Mouse (Mus musculus) ovary, adult 18-20 months (tissue): ENCODE results near the gene Cyth1.

Experiments used
- DNase-seq: peaks from one replicate; pipeline ENCODE4 v3.0.0; 2022; ENCODE audit warnings: low spot score, mixed read lengths

Cyth1 gene

DNA sequence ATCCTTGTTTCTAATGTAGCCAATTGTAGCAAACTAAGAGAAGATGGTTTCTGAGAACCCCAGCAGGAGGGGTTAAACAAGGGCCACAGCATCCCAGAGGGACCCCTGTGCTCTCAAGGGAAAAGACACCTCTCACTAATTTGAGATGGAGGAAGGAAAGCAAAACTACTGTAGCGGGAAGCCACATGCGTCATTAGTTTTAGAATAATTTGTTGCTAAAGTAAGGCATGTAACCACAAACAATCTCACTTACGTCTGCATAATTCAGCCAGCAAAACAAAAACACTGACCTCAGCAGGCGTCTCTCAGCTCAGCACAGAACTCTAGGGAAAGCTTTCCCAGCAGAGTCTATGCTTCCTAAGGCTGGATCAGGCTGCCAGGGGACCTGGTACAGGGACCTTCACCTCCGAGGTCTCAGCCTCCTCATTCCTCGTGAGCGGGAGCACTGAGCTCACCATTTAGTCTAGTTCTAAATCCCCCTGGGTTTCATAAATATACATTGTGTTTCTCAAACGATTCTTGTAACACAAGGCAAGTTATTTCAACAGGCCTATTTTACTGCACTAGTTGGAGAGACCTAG is 91.8 kb downstream of the Cyth1 start:
- no peak for DNase-seq

DNA sequence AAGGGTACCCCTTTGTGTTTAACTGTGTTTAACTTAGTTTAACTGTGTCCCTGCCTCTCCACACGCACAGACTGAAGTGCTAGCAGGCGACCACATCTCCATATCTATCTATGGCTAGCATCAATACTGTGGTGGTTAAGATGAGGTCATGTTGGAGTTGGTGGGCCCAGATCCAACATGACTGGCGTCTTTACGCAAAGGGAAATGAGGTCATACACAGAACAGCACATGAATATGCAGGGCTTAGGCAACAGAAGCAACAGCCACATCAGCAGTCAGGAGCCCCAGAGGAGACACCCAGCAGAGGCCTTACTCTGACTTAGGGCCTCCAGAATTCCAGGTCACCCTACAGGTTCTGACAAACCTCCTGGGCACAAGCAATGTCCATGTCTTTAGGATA is 95.4 kb downstream of the Cyth1 start:
- no peak for DNase-seq

DNA sequence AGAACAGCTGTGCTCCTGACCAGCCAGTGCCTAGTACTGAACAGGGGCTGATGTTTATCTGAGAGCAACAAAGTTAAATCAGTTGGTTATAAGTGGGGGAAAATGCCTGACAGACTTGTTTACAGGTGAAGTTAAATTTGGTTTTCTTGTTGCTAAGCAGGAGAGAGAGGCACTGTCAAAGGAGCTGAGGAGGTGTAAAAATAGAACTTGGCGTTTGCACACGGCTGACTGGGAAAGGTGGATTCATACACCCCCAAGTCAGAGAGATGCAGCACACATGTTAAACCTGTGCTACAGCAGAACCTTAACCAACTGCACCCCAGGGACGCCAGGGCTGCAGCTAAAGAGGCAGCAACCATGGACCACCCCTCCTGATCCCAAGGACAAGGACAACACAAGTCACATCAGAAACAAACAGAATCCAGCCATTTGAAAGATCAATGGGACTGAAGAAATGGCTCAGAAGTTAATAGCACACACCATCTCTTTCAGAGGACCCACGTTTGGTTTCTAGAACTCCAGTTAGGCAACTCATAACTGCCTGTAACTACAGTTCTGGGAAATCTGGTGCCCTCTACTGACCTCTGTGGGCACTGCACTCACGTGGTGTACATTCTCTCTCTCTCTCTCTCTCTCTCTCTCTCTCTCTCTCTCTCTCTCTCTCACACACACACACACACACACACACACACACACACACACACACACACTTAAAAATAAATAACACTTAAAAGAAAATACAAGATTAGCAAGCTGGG is 96.8 kb downstream of the Cyth1 start:
- DNase-seq: no peak

DNA sequence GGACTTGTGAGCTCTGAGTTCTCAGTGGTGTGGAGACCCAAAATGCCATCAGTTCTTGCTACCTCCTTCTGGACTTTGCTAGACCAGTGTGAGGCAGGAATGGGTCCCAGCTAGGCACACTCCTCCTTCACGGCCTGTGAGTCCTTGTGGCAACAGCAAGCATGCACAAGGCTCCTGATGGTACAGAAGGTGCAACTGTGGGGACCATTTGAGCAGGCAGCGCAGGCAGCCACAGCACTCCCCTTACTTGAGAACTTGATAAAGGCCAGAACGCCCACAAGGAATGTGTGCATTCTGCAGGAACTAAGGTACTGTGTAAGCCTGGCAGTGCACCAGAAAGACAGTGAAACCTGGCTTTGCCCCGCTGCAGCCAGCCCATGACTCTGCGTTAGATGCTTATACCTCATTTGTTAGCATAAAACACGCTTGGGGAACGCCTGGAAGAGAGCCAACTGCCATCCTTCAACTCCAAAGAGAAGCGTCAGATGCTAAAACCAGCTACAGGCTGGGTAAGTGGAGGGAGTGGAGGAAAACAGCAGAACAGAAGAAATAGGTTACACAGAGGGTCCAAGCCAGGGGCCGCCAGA is 98.2 kb downstream of the Cyth1 start:
- DNase-seq: no peak

DNA sequence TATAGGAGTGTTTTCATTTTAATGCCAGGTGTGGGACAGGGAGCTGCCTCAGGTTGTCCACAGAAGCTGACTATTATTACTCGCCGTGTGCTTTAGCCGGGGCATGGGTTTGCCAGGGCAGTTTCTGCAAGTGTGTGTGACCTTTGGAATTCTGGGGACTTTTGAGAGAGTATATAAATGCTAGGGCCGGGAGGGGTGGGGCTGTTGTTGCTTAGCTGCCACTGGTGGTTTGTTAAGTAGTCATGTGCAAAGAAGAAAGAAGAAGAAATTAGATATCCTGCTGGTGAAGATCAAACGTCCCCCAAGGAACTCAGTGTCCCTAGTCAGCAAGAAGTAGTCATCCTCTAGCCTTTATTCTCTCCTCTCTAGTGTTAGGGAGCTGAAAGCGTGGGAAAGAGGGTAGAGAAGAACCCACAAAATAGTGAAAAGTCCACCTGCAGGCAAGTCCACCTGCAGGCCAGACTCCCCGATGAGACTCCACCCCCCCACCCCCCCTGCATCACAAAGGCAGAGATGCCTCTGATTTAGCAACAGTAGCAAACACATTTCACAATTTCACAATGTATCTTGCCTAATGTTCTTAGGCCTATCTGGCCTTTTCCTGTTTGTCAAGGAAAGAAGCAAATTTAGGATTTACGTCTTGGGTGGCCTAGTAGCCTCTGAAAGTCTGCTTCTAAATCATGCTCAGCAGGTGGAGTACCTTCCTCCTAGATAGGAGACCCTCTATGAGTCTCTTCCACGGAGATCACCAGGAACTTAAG is 100.3 kb downstream of the Cyth1 start:
- no peak for DNase-seq

DNA sequence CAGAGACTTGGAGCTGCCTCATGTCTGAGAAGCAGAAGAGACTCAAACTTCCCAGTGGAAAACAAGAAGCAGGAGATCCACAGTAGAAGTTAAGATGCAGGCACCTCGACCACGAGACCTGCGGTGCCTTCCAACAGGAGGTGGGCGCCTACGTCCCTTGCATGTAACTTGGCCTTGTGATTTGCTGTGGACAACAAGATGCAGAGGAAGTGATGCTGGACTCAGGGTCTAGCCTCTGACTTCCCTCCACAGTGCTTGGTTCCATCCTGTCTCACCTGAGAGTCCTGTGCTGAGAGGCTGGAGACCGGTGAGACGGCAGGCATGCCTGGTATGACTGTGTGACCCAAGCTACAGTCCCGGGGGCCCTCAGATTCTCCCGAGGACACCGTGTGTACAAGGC is 101.9 kb downstream of the Cyth1 start:
- no peak for DNase-seq

DNA sequence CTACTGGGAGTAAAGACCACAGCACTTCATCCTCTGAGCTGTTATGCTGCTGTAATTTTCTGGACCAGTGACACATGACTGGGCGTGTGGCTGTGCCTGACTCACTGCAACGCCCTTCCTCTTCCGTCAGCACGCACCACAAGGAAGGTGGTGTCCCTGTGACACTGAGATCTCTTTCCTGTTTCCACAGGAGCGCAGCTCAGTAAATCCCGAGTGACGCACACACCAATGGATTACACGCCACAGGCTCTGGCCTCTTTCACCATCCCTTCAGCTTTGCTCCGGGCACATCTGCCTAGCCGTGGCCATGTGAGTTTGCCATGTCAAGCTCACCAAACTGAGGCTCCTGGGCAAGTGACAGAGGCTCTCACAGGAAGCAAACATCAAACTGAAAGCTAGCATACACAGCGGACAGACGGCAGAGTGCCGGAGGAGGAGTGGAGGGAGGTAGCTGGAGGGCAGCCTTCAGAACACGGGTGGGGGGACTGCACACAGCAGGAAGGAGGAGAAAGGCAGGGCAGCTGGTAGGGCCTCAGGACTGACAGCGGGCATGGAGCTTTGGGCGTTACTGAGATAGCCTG is 102.5 kb downstream of the Cyth1 start:
- no peak for DNase-seq

DNA sequence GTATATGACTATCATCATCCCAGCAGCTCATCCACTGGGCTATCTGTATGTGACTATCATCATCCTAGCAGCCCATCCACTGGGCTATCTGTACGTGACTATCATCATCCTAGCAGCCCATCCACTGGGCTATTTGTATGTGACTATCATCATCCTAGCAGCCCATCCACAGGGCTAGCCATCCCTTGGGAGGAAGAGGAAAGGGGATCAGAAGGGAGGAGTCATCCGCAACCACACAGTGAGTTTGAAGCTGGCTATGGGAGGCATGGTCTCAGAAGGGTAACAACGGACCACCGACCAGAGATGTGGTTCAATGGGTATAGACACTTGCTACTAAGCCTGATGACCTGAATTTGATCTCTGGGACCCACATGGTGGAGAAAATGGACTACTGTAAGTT is 103.3 kb downstream of the Cyth1 start:
- no peak for DNase-seq

DNA sequence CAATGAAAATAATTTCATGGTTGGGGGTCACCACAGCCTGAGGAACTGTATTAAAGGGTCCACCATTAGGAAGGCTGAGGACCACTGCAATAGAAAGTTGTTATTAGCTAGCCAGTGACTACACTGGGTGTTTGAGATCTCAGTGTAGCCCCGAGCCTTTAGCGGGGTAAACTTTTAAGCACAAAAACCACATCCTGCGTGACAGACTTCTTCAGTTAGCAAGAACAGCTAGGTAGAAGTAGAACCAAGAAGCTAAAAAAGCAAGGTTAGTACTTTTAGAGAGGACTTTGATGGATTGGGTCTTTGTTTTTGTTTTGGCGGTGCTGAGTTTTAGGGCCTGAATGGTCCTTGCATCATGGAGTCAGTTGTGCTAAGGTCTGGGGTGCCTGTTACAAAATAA is 104.7 kb downstream of the Cyth1 start:
- no peak for DNase-seq

DNA sequence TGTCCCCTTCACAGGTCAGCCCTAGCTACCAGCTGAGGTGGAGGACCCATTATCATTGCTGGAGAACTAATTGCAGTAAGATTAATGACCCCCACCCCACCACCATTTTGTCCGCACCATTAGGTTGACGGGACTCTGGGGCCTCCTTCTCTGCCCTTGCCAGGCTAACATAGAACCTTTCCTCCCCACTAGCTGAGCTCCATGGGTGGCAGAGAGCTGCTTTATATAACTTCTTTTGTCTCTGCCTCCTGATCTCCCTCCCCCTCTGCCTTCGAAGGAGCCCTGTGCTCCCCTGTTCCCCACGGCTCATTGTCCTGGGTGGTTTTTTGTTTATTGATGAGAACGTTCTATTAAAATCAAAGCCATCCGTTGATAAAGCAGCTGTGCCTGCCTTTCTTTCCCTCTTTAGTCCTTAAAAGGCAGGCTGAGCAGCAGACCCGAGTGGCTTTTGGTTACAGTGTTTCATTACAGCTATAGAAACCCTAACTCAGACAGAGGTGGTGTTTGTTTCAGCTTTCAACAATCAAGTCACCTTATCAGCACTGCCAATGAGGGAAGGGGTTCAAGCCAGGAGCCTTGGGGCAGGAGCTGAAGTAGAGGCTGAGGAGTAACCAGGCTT is 105.7 kb downstream of the Cyth1 start:
- DNase-seq: no peak

DNA sequence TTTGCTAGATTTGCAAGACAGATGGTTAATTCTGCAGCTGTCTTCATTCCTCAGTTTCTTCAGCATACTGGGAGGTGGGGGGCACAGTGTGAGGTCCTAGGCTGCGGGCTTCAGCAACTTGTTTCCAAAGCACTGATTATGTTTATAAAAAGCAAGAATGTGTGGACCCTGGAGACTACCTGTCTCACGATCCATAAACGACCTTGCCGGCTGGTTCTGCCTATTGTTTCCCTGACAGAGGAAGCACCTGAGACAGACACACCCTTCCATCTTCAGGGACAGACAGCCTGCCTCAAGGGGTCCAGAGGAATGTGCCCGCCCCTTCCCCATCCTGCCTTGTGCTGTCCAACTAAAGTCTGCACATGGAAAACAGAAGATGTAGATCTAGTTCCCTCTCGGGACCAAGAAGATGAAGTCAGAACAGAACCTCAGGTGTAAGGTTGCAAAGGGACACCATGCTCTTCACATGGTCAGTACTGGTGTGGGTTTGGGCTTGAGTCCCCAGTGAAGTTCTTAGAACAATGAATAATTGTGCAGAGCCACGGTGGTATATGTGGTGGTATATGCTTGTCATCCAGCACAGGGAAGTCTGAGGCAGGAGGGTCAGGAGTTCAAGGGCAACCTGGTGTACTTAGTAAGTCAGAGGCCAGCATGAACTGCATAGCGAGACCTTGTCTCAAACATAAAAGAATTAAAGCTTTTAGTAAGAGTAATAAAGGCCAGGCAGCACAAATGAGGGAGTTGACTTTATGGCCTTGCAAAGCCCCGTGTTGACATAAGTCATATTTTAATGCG is 107.4 kb downstream of the Cyth1 start:
- DNase-seq: no peak

DNA sequence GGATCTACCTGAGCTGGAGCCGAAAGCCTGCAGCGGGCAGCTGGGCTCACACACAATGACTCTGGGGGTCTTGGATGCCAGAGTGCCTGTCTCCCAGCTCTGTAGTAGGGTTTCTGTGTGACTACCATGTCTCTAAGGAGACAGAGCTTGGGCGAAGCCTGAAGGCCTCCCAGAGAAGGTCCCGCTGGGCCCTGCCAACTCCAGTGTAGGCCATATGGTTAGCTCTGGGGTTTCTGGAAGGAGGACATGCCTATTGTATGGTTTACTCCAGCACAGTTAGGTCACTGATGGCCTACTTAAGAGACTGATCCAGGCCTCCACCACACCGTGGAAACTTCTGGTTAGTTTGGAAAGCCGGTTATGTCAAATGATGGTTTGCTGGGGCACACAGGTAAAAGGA is 110.0 kb downstream of the Cyth1 start:
- no peak for DNase-seq

DNA sequence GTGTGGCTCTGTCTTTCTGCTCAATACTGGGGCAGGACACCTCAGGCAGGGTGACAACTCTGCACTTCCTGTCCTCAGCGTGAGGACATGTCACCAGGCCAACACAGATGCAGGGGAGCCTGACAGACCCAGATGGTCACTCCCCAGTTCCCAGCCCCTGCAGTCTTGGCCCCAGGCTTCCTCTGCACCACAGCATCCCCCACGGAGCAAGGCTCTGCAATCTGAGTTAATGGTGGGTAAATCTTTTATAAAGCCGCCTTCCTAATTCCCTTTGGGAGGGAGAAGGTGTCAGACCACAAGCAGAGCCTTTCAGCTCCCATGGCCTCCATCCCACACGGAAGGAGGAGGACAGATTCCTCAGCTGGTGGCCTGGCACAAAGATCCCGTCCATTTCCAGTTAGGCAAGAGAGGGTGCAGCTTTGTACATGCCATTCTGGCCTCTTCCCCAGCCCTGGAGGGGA is 112.2 kb downstream of the Cyth1 start:
- no peak for DNase-seq

DNA sequence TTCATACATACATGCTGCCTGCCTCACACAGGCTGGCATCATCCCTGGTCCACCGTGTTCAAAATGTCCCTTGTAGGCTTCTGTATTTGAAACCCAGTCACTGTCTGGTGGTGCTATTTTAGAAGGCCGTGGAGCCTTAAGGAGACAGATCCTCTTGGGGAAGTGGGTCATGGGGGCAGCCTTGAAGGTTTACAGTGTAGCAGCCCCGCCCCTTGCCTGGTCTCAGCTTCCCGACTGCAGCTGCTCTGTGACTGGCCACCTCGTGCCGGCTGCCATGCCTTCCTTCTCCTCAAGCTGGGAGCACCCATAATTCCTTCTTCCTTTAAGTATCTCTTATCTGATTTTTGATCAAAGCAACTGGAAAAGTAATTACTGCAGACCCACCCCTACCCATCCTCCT is 113.1 kb downstream of the Cyth1 start:
- no peak for DNase-seq

DNA sequence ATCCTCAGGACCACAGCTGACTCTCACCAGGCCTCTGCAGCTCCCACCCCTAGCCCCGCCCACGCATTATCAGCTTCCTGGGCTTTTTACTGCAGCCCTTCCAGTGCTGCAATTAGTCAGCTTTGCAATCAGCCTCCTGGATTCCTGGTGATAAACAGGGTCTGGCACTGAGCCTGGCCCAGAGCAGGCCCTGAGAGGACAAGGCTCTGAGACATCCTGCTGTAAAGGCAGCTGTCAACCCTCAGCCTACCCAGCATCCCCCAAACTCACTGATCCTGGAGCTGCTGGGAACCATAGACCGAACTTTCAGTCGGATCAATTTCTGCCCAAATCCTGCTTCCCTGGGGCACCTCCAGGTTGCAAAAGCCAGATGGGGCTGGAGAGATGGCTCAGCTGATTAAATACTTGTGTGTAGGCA is 114.6 kb downstream of the Cyth1 start:
- peak; percentile 8 for DNase-seq

DNA sequence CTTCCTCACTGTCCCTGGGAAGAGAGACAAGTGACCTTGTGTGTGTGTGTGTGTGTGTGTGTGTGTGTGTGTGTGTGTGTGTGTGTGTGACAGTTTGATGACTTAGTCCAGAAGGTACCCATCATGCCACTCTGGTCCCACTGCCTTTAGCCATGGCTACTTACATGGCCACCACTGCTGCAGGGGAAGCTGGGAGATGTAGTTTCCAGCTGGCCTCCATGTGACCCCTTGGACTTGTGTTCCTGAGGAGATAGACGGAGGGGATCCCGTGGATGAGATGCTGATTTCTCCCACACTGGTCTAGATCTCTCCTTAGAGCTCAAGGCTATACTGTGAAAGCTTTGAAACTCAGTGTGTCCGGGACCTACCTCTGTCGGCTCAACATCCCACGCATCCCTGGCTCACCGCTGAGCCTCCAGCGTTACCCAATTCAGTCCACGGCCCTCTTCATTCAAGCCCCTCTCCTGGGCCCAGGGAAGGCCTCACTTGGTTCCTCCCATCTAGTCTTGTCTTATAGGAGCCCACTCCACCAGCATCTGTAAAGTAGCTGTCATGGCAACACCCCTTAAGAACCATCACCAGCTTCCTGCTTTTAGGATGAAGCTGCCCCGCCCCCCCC is 115.2 kb downstream of the Cyth1 start:
- DNase-seq: no peak

DNA sequence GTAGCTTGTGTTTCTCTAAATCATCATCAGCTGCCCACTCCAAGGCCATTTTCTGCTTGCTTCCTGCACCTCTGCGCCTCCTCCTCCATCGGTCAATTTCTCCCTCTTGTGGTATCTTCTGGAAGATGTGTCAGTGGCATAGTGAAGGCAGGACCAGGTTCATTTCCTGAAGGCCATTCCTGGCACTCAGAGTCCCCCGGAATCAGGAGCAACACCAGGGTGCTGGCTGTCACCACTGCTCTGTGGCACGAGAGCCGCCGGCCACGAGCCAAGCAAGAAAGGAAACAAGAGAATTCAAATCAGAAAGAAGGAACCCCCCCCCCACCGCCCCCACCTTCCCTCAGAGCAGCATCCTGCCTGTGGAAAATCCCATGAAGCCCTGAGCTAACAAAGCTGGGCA is 116.3 kb downstream of the Cyth1 start:
- DNase-seq: no peak

DNA sequence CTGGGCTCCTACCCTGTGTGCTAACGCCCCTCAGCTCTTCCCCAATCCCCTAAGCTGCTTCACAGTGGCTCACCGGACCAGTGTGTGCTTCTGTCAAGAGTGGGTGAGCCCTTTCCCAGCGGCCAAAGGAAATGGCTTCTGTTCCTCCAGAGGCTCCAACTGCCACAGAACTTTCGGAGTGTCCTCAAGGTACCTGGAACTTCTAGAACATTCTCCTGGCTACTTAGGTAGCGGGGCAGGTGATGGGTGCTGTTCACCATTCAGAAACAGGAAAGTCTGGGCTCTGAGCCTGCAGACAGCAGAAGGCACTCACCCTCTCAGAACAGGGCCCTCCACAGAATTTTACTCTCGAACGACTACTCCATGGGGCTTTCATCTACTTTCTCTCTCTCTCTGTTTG is 117.9 kb downstream of the Cyth1 start, which contains the start of gene Dnah17:
Gene Dnah17 (minus strand): TSS at position 101 of the 400 bp plus-strand sequence.
- DNase-seq: no peak

DNA sequence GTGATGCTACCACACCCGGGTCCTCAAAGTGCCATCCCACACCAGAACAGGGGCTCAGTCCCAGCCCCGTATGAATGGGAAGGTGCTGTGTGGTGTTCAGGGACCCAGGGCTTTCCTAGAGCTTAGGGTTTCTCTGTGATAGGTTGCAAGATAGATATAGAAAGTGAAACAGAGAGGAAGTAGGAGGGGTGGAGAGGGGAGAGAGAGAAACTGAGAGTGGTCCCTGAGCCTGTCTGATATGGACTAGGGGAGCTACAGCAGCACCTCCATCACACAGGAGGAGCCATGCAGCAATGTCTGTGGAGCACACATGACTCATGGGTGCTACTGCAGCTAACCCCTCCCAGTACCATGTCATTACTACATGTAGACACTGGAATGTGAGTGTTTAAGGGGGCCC is 118.6 kb downstream of the Cyth1 start:
- DNase-seq: no peak

DNA sequence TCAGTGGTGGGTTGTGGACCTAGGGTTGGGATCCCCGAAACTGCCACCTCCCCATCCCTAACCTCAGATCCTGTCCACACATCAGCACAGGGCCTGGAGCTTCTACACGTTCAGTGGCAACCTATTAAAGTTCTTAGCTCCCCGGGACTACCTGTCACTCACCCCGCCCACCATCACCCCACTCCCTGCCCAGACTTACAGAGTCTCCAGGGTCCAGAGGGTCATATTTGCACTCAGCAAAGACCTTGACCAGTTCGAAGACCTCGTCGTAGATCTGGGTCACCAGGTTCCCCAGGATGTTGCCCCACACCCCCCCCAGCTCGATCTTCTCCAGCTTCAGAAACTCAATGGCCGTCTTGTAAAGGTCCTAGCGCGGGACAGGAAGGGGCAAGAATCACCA is 126.8 kb downstream of the Cyth1 start:
- no peak for DNase-seq

DNA sequence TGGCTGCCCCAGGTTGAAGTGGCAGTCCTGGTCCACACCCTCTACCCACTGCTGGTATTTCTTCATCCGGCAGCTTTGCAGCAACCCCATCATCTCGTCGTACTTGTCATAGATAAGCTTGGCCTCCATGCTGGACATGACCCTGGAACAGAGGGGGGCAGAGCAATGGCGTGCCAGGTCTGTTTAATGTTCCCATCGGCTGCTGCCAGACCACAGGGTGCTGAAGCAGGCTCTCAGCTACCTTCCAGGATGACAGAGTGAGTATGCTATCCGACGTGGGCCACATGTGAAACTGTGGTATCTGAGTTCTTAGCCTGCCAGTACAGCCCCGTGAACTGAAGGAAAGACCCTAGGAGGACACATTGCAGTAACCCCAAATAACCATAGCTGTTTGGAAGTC is 129.6 kb downstream of the Cyth1 start:
- DNase-seq: no peak
